Mouse (Mus musculus): Measurements from ENCODE around the gene Raver1.

- TF ChIP-seq POLR2A (IDR thresholded peaks at IDR 0.05; ENCODE audit: borderline replicate concordance, insufficient read depth, low read length) = no peak
- TF ChIP-seq CTCF (IDR thresholded peaks at IDR 0.05; ENCODE audit: borderline replicate concordance, insufficient read depth, low read depth, low read length) = no peak
Measured at GRCm38 (mm10) chr9:21115105-21115504, 23.3 kb upstream of the Raver1 start.

Data from cerebellum, adult 2 months (tissue).